Comparison of ENCODE assay signal across 12 mouse cellular contexts in genomic region chr12:45507400-45507982, GRCm38 (mm10).
DNase-seq lines count a peak whose midpoint lies in the region; ATAC-seq lines count a peak whose summit lies in the region.
"Had no signal": no experiment of that assay in that cellular context is flagged by ENCODE, and none has a peak within 500 bp of the region (broad histone marks: within the 10 kb centered on the region; RNA-seq: fewer than 3 reads in every experiment).

No protein-coding gene starts in this region.

- no peaks in the 10 kb centered on the region for H3K9me3 ChIP-seq in midbrain, embryonic 12.5 days
- H3K9me3 ChIP-seq in intestine, embryonic 15.5 days, result no peaks in the 10 kb centered on the region
- H3K9me3 ChIP-seq: embryonic facial prominence, embryonic 12.5 days; lung, embryonic 15.5 days had no signal

- H3K9ac ChIP-seq in midbrain, embryonic 12.5 days (replicated peaks), result no peak overlapping the region
- H3K9ac ChIP-seq in intestine, embryonic 15.5 days, result no peak overlapping the region
- H3K9ac ChIP-seq: embryonic facial prominence, embryonic 12.5 days; lung, embryonic 15.5 days had no signal

- H3K4me1 ChIP-seq in midbrain, embryonic 12.5 days, result peaks cover 5% of the 10 kb centered on the region; the same call in 1 of the 2 replicates
- no peaks in the 10 kb centered on the region for H3K4me1 ChIP-seq in intestine, embryonic 15.5 days (replicated peaks)
- H3K4me1 ChIP-seq: embryonic facial prominence, embryonic 12.5 days; lung, embryonic 15.5 days had no signal

- 0 out of 2 replicates have a peak overlapping the region, but pooled peaks have one; percentile 13 for H3K4me2 ChIP-seq in midbrain, embryonic 12.5 days (replicated peaks)
- no peak overlapping the region for H3K4me2 ChIP-seq in intestine, embryonic 15.5 days (replicated peaks)
- H3K4me2 ChIP-seq: embryonic facial prominence, embryonic 12.5 days; lung, embryonic 15.5 days had no signal

- no peaks in the 10 kb centered on the region for H3K36me3 ChIP-seq in midbrain, embryonic 12.5 days
- no peaks in the 10 kb centered on the region for H3K36me3 ChIP-seq in intestine, embryonic 15.5 days
- H3K36me3 ChIP-seq: embryonic facial prominence, embryonic 12.5 days; lung, embryonic 15.5 days had no signal

- WGBS in midbrain, embryonic 12.5 days, result 26% methylated on average over 7 of the region's 7 CpGs
- 48% methylated on average over 7 of the region's 7 CpGs for WGBS in intestine, embryonic 15.5 days

- ATAC-seq in midbrain, embryonic 12.5 days (ENCODE audit: low FRiP score, low read depth), result 0 out of 2 replicates have a peak, but pooled peaks have one; percentile 56
- ATAC-seq in intestine, embryonic 15.5 days, result no peak

- no peaks in the 10 kb centered on the region for H3K27me3 ChIP-seq in midbrain, embryonic 12.5 days
- H3K27me3 ChIP-seq in intestine, embryonic 15.5 days (replicated peaks), result no peaks in the 10 kb centered on the region
- H3K27me3 ChIP-seq: embryonic facial prominence, embryonic 12.5 days; lung, embryonic 15.5 days had no signal

- no peak overlapping the region for H3K4me3 ChIP-seq in midbrain, embryonic 12.5 days
- H3K4me3 ChIP-seq in intestine, embryonic 15.5 days (replicated peaks), result no peak overlapping the region
- H3K4me3 ChIP-seq: embryonic facial prominence, embryonic 12.5 days; lung, embryonic 15.5 days; myocyte had no signal

- no peak overlapping the region for H3K27ac ChIP-seq in midbrain, embryonic 12.5 days (replicated peaks)
- H3K27ac ChIP-seq in intestine, embryonic 15.5 days, result no peak overlapping the region
- H3K27ac ChIP-seq: embryonic facial prominence, embryonic 12.5 days; lung, embryonic 15.5 days had no signal

- peak; percentile 21 to 35 for DNase-seq in cerebellum, postnatal 10 days
- DNase-seq in cerebellum, adult 18-20 months, result no peak
- peak; percentile 7 to 15 for DNase-seq in layer of hippocampus, adult 8-10 months (ENCODE audit: low spot score in 2 of 2)
- DNase-seq in layer of hippocampus, postnatal 25 days (ENCODE audit: extremely low spot score in 1 of 2, low spot score in 1 of 2), result no peak
- peak; percentile 60 for DNase-seq in brain, adult 2 months (ENCODE audit: low read depth, low spot score)
- no peak for DNase-seq in cerebellum, adult 9-10 months
- DNase-seq: heart, postnatal 14 days had no signal

Comparison
In these comparisons a context has a peak if more than half of its experiments do, and no peak if none do; other contexts are left out.
1. DNase-seq: peak in cerebellum, postnatal 10 days (2 of 2), layer of hippocampus, adult 8-10 months (2 of 2) and brain, adult 2 months (single experiment); none in cerebellum, adult 18-20 months (0 of 2), layer of hippocampus, postnatal 25 days (0 of 2) and cerebellum, adult 9-10 months (single experiment).